Mouse (Mus musculus) MEL (cell line): Measurements from ENCODE around the gene Sdhc.

Experiments used
- CTCF ChIP-seq, 3 experiments: IDR thresholded peaks in 2 of 3; conservative IDR thresholded peaks in 1 of 3; 2 replicates each; pipeline ENCODE4 v1.5.1; 2011 to 2012; ENCODE audit warnings: low read length in 3 of 3, low read depth in 2 of 3, mild to moderate bottlenecking in 2 of 3, improper control_type of control experiment in 1 of 3, inconsistent platforms in 1 of 3, mixed read lengths in 1 of 3, moderate library complexity in 1 of 3; ENCODE audit not compliant: control insufficient read depth in 1 of 3, insufficient read depth in 1 of 3, poor library complexity in 1 of 3, severe bottlenecking in 1 of 3
- POLR2A ChIP-seq, 2 experiments: IDR thresholded peaks; 2 replicates each; pipeline ENCODE4 v1.6.1; 2011 to 2012; ENCODE audit warnings: low read length in 2 of 2, mild to moderate bottlenecking in 2 of 2, control low read depth in 1 of 2, improper control_type of control experiment in 1 of 2, low read depth in 1 of 2, moderate library complexity in 1 of 2; ENCODE audit not compliant: control insufficient read depth in 1 of 2, insufficient read depth in 1 of 2, poor library complexity in 1 of 2

GRCm38 (mm10) chr1:171169913-171170312 lies 19.5 kb upstream of the Sdhc start:
- TF ChIP-seq CTCF (IDR thresholded peaks at IDR 0.05 in 2 of 3, conservative IDR thresholded peaks at IDR 0.05 in 1 of 3; ENCODE audit: control insufficient read depth in 1 of 3, insufficient read depth in 1 of 3, low read depth in 2 of 3, low read length in 3 of 3, poor library complexity in 1 of 3, severe bottlenecking in 1 of 3) (no peak), POLR2A (IDR thresholded peaks at IDR 0.05; ENCODE audit: control insufficient read depth in 1 of 2, insufficient read depth in 1 of 2, low read depth in 1 of 2, low read length in 2 of 2, poor library complexity in 1 of 2) (no peak)
